Mouse (Mus musculus) adrenal gland, postnatal 10 days (tissue): ENCODE data around the gene Slc45a2. TPM values are rescaled to one million over a fixed set of nuclear protein-coding genes. Genes with fewer than 3 reads are reported as not detected.
A peak's percentile ranks its signal among the peaks of the same experiment; 100 is the strongest.

Experiments used
- DNase-seq: peaks from one replicate; pipeline ENCODE4 v3.0.0; 2021; ENCODE audit warnings: mixed read lengths
- total RNA-seq, 2 experiments: library from RNA; stranded (reverse); gene quantifications; 2 replicates each; pipeline ENCODE4 v1.2.3; 2021

Slc45a2 gene
- total RNA-seq, 2 experiments from 2014 or later, result not detected

DNA sequence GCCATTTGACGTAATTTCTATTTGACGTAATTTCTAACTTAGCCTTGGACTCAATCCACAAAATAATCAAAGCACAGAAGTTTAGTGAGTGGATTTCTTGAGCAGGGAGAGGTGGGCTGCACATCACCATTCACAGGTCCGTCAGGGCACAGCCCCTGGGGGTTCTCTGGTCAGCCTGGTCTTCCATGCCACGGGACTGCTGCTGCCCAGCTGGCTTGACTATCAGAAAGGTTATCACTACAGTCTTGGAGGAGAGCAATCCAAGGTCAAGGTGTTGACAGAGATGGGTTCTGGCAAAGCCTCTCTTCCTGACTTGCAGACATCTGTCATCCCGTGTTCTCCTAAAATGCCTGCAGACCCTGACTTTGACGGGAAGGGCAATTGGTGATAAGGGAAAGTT is 4.1 kb downstream of the Slc45a2 start:
- DNase-seq, result no peak

DNA sequence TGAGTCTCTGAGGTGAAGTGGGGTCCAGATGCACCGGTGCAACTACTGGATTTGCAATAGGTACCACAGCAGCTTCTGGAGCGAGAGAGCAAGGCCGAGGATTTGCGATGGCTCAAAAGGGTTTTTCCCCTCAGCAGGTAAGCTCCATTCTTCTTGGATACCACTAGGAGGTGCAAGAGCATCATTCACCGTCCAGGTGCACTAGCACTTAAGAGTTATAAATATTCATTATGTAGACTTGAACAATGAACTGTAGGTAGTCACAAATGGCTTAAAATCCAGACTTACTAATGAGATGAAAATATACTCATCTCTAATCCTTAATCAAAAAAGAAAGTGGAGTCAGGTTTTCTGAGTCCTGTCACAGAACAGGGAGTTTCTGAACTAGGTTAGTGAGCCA is 8.2 kb downstream of the Slc45a2 start:
- DNase-seq, result no peak

DNA sequence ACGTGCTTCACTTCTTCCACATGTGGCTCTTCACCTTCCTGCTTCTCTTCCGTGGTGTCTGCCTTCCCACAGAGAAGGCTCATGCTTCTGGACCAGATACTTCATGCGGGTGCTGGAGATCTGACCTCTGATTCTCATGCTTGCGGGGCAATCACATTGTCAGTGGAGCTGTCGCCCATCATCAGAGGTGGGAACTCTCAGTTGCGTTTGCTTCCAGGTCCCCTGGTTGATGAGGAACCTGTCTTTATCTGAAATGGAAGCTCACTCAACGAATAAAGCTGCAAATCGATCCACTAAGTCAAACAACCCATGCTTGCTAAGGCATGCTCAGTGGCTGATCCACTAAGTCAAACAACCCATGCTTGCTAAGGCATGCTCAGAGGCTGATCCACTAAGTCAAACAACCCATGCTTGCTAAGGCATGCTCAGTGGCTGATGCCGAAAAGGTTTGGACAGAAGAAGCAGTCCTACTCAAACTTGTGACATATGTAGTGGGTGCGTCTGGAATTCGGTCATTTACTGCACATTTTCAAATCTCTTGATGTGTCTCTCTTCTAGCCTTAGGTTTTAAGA is 10.5 kb downstream of the Slc45a2 start:
- DNase-seq, result no peak

DNA sequence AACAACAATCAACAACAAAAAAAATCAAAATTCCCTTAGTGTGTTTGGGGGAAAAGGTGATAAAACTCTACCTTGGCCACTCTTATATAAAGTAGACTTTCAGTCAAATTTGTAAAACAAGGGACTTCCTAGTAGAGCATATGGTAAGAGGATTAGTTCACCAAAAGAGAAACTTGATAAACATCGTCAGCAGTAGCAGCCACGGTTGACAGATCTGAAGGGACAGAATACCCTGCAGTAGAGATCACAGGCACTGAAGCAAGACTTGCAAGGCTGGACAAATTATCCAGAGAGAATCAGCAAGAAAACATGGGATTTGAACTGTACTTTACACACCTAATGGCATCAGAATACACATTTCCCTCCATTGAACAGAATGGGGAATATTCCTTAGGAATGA is 14.4 kb downstream of the Slc45a2 start:
- no peak for DNase-seq

DNA sequence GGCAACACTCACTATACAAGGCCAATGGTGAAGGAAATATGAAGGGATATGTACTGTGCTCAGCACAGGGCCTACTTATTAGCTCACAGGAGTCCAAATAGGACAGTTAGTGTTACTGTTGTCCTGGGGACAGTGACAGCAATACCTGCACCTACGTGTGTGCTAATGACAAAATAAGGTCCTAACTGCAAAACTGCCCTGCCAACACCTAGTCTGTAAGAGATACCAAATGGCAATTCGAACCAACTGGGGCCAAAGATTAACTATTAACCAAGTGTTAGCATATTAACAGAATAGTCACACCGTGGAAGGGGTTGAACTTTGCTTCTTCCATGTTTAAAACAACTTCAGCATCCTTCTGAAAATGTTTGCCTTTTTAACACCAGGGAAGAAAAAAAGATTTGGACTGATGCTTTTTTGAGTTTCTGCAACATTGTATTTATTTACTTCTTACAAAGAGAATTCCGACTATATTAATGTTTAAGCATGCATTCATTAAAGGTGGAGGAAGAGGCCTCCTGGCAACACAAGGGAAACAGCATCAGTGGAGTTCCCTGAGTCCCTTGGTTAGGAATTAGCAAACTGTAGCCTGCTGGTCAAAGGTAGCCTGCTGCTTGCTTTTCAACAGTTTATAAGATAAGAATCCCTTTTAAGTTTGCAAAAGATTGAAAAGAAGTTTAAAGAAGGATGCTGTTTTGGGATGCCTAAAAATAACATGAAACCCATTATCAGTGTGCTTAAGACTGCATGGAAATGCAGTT is 26.5 kb downstream of the Slc45a2 start:
- no peak for DNase-seq

DNA sequence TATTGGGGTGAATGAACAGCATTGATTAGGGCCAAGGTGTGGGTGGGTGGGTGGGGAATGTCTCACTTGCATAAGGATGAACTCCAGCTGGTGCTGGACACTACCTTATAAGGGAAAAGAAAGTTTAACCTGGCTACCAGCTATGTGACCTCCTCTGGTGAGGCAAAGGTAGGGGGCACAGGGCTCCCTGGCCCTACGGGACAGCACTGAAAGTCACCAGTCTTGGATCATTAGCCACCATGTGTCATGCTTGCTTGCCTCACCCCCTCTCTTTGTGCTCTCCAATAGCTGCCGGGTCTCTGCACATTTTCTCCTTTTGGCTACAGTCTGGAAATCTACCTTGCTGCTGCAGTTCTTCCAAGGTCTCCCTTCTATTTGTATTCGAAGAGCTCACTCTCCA is 29.7 kb downstream of the Slc45a2 start:
- DNase-seq, result no peak

DNA sequence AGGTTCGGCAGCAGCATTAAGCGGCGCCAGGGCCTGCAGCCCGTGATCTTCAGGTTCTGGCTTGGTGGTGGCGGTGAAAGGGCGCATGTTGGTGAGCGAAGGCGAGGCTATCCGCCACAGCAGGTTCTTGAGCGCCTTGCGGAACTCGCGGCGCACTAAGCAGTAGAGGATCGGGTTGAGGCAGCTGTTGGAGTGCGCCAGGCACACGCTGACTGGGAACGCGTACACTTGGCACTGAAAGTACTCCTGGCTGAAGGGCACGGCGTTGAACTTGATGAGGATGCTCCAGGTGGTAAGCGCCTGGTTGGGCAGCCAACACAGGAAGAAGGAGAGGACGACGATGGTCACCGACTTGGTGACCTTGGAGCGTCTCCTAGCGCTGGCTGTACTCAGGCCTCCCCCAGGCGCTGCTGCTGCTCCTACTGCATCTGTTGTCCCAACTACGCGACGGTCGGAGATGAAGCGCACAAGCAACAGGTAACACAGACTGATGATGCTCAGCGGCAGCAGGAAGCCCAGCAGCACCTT is 35.5 kb downstream of the Slc45a2 start:
- no peak for DNase-seq

DNA sequence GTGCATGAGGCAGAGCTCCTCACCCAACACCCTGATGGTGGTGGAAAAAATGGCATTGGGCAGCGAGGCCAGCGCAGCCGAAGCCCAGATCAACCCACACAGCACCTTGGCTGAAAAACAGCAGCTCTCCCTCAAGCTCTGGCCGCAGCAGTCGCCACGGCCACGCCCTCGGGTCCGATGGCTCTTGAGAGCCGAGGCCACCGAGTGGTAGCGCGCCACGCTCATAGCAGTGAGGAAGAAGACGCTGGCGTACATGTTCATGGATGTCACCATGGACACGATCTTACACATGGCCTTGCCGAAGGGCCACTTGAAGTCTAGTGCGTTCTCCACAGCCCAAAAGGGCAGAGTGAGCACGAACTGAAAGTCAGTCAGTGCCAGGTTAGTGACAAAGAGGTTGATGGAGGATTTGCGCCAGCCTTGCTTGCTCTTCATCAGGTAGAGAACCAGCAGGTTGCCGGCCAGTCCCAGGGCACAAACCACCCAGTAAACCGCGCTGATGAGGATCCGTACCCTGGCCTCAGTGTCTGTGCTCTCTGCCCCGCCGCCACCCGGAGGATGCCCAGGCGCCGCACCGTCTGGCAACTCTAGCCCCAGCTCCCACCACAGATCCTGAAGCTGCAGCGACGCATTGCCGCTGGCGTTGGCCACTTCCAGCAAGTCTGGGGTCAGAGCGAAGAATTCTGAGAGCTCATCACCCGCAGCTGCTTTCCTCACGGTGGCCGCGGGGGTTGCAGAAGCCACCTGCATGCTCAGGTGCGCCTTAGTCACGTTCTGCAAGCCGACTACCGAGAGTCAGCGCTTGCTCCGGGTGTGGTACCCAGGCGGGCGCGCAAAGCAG is 36.2 kb downstream of the Slc45a2 start:
- DNase-seq, result peak; percentile 23

DNA sequence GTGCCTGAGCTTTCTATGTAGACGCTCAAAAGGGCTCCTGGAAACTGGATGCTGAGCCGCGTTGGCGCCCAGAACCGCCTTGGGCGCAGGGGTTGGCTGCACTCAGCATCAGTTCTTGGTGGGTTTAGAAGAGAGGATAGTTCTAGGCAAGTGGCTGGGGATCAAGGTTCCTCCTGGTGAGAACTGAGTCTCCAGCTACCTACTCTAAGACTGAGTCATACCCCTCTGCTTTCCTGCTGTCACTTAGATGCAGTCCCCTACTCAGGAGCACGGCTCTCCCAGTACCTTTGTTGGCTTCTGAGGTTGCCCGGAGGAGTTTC is 36.8 kb downstream of the Slc45a2 start:
- no peak for DNase-seq

DNA sequence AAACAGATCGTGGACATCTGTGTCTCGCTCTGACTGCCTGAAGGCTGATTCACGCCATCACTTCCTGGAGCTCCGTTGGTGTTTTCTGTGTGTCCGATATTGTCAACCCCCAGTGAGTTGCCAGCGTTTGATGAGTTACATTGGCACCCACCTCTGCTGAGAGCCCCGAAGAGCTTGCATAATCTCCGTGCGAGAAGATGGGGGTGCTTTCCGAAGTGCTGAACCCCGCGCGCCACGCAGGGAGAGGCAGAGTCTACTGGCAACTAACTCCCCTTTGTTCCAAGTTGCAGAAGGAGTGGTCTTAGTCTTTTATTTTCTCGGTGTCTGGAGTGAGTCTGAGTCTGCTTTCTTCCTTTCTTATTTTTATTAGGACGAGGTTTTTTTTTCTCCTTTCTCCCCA is 37.2 kb downstream of the Slc45a2 start, which contains the start of gene Rxfp3:
Rxfp3 (minus strand) TSS at position 281 of the 400 bp plus-strand sequence.
- DNase-seq, result no peak

DNA sequence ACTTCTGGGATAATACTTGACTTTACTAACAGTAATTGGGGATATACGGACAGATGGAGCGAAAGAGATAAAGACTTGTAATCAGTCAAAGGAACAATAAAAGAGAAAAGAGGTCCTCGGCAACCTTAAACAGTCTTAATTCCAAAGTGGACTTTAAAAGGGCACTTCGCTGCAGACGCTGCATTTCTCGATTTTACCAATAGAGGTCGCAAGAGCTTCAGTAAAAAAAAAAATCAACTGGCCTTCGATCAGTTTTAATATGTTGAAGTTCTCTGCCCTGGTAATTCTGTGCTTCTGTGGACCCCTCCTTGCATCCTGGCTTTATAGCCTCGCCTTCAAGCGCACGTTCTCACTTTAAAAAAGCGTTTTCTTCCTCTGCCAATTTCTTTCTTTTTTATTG is 38.0 kb downstream of the Slc45a2 start:
- peak; percentile 57 for DNase-seq

DNA sequence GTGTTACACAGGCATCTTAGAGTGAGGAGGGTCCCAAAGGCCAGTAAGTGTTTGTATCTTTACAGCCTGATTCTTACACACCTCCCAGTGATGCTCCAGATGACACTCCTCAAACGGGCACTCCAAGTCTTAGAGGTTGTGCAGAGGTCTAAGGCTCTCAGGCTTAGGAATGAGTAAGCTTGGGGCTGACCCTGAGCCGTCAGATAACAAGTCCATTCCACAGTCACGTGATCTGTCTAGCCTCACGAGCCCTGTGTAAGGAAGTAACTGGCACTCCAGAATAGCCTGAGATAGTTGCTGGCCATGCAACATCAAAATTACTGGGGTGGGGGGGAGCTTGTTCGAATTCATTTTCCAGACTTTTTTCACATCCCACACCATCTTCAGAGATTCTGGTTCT is 39.5 kb downstream of the Slc45a2 start:
- no peak for DNase-seq

DNA sequence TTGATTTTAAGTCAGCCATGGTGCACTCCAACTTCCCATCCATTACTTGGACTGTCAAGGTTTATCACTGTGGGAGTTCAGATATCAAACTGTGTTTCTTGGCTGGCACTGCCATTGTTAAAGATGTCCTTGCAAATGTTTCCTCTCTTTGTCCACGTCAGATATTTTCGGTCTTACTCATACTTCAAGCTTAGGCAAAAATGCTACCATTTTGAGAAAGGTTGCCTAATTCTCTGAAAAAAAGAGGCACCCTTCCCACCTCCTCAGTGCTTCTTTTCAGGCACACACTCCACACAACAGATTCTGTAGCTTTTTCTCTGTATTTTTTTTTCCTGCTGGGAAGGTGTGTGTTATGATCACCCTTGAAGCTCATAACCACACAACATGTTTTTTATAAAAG is 40.7 kb downstream of the Slc45a2 start:
- DNase-seq, result no peak

DNA sequence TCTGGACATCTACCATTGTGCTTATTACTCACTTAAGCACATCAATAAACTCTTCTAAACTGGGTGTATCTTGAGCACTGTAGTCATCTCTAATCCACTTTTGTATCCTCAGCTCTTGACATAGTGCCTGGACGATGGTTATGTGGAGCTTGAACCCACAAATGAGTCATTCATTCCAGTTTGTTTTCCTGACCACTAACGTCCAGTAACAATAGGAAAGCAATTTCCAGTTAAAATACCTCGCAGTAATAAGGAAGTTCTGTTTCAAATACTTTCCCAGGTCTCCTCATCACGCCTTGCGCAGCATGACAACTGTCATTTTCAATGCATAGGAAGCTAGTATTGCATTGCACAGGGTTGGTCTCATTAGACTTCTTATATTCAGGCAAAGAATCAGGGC is 42.3 kb downstream of the Slc45a2 start:
- DNase-seq, result no peak

DNA sequence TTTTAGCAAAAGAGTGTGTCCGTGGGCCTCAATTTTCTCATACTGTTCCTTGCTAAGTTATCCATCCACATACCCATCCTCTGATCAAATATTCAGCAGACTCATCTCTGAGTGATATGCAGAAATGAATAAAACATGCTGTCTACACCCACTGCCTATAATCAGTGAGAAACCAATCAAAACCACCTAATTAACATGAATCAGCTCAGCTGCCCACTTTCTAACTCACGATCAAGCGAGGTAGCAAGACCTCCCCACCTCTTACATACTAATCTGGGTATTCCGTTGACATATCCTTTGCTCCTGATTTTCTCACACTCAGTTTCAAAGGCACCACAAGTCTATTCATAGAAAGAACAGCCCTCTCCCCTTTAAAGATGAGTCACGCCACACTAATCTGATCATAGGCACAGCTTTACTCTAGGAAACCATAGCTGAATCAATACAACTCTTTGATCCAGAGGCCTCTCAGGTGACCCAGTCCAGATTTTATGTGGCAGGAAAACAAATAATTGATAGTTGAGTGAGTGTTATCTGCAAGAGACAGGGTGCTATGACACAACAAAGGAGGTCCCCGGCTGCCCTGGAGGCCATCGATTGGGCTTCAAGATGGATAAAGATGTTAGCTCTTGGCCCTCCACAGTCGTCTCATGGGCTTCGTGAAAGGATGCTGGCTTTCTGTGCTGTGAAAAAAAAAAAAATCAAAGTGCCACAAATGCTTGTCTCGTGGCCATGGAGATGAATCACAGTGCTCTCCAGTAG is 53.3 kb downstream of the Slc45a2 start:
- DNase-seq, result no peak

DNA sequence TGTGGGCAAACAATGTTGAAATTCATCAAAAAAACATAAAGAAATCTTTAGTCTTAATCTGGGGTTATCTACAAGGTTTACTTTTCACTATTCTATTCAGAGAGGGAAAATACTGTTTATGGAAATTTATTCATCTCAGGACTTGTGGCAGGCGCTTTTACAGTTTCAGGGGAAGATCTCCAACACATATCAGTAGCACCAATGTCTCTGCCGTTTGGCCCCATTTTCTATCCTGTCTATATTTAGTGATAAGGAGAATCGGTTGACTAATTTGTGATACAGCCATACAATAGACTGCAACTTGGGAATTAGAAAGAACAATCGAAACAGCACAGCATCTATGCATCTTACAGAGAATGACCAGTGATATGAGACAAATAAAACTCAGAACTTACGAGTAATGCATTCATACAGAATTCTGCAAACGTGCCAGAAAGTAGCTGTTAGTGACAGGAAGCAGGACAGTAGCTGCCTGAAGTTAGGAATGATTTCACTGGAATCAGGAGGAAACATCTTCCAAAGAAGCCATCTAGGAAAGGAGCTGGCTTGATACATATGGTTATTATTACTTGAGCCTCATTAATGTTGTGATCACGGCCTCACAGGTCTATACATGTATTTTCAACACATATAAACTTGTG is 54.0 kb downstream of the Slc45a2 start:
- no peak for DNase-seq

DNA sequence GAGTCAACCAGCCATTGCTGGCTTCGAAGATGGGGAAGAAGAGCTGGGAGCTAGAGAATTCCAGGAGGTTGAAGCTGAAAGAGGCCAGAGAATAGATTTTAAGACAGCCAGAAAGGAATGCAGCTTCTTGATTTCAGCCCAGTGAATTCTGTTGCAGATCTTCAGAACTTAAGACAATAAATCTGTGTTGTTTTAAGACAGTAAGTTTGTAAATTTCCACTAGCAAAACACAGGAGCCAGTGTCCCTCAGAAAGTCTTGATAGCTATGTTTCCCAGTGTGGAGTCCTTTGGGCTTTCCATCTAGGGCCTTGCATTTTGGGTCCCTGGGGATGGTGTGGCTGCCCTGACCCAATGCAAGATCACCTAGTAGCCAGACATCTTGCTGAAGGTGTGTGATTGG is 62.4 kb downstream of the Slc45a2 start:
- peak; percentile 20 for DNase-seq

DNA sequence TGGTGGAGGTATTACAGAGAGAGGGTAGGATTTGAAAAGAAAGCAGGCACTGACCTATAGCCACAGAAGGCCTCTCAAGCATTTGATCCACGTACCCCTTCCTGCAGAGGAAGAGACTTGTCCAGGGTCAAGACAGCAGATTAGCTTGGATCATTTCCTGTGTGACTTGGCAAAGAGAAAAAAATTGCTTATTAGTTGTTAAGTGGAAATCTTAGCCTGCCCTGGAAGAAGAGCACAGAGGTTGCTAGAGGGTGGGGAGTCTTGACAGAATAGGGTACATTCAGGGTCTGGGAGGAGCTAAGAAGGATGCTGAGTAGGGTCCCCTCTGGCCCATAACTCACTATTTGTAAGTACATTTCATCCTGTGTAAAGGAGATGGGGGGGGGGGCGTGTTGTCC is 63.6 kb downstream of the Slc45a2 start:
- DNase-seq, result peak; percentile 10

DNA sequence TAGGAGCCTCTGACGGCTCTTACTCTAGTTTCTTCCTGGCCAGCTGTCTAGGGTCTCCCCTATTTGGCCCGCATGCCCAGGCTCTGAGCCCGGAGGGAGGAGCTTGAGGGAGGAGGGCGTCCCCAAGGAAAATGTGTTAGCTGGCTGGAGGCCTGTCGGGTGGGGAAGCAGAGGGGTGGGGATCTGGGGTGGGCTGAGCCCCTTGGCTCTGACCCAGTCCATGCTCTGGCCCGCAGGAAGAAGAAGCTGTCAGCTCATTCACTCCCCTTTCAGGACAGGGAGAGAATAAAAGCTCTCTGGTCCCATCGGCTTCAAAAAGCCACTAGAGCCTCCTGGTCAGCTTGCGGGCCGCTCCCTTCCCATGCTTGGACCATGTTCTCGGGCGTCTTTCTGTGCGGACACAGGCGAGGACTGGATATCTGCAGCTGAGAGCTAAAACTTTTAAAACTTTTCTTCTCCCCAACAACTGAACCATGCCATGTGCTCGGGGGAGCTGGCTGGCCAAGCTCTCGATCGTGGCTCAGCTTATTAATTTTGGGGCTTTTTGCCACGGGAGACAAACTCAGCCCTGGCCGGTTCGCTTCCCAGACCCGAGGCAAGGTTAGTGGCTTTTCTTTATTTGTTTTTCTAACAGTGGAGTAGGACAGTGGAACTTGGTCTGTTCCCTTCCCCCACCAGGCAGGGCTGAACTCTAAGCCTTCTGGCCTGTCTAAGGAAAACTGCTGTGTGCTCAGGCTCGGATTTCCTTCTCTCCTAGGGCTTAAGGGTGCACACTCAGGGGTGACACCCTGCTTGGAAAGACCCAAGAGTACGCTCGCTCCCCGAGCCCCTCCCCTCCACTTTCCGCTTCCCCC is 64.3 kb downstream of the Slc45a2 start, which contains the start of gene Adamts12:
Adamts12 (plus strand) TSS at position 233 of the 854 bp plus-strand sequence.
- peak; percentile 74 for DNase-seq

DNA sequence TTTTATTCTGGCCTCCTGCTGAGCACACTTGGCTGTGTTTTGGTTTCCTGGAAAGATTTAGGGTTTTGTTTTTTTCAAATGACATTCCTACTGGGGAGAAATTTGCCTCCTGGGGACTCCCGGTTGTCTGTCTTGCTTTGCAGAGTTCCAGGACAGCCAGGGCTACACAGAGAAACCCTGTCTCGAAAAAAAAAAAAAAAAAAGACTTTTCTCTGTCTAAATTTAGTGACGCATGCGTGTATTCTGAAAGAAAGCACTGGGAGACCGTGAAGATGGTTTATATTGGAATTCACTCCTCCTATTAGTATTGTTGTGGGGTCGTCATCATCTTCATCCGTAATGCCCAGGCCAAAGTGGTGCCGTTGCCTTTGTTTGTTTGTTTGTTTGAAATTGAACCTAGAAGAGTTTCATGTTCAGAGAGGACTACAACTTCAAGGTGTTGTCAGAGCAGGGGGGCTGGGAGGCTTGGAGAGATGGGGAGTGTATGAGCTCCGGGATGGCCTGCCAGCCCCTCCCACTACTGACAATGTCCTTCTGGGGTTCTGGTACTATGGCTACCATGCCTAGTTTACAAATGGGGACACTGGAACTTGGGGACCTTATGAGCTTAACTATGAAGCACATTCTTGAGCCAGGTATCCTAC is 65.1 kb downstream of the Slc45a2 start:
- DNase-seq, result peak; percentile 6
